Mouse (Mus musculus): ENCODE results near the gene Heatr5a. TPM values are rescaled to one million over a fixed set of nuclear protein-coding genes. Genes with fewer than 3 reads are reported as not detected.
A peak's percentile ranks its signal among the peaks of the same experiment; 100 is the strongest.

The Heatr5a gene
- total RNA-seq, 2 experiments from 2014 or later, result 8.7 to 10.4 TPM

- no peak for DNase-seq
Observed at GRCm38 (mm10) chr12:51843576-51844520, 127.3 kb downstream of the Heatr5a start.

GRCm38 (mm10) chr12:51842081-51842864, 128.8 kb downstream of the Heatr5a start:
- no peak for DNase-seq

GRCm38 (mm10) chr12:51839856-51840255, 131.3 kb downstream of the Heatr5a start:
- DNase-seq, result no peak

GRCm38 (mm10) chr12:51835219-51835618, 135.9 kb downstream of the Heatr5a start:
- no peak for DNase-seq

GRCm38 (mm10) chr12:51831931-51832330, 139.2 kb downstream of the Heatr5a start:
- DNase-seq, result no peak

- DNase-seq, result no peak
Observed at GRCm38 (mm10) chr12:51831296-51831695, 139.8 kb downstream of the Heatr5a start.

- DNase-seq, result no peak
Observed at GRCm38 (mm10) chr12:51830671-51831070, 140.4 kb downstream of the Heatr5a start.

- DNase-seq, result no peak
Observed at GRCm38 (mm10) chr12:51830077-51830402, 141.1 kb downstream of the Heatr5a start.

GRCm38 (mm10) chr12:51829290-51830076, 141.6 kb downstream of the Heatr5a start, which contains the start of gene Hectd1:
Hectd1 (minus strand) TSS chr12:51829536.
- peak; percentile 86 to 89 for DNase-seq

- no peak for DNase-seq
Observed at GRCm38 (mm10) chr12:51828716-51829289, 142.3 kb downstream of the Heatr5a start.

- no peak for DNase-seq
Observed at GRCm38 (mm10) chr12:51827958-51828650, 143.0 kb downstream of the Heatr5a start.

Other genes starting within 250 kb of the Heatr5a start
- 10 to 100 TPM; 84.0 to 85.7 TPM for gene Hectd1, start 141.8 kb downstream of the Heatr5a start, total RNA-seq (2021)
- 10 to 100 TPM in 1 of 2 experiments, 1 to 10 TPM in 1; 9.5 to 10.9 TPM for gene Dtd2, start 35.2 kb upstream of the Heatr5a start, total RNA-seq (2021)
- not detected for gene Gpr33, start 56.7 kb upstream of the Heatr5a start, total RNA-seq (2021)
- gene Nubpl, start 126.4 kb upstream of the Heatr5a start, total RNA-seq (2021), result 1 to 10 TPM; 5.5 to 6.1 TPM